Mouse (Mus musculus) brown adipose tissue, adult 24 weeks (tissue): Measurements from ENCODE around the gene Mcur1. TPM values are rescaled to one million over a fixed set of nuclear protein-coding genes. Genes with fewer than 3 reads are reported as not detected.

Source experiments
- H3K27ac ChIP-seq: fragments of 200-500 bp; replicated peaks from 2 replicates; pipeline ENCODE4 v1.5.1; 2012; ENCODE audit warnings: low read depth, mild to moderate bottlenecking, low read length
- H3K4me1 ChIP-seq: fragments of 200-500 bp; 2 replicates; pipeline ENCODE4 v1.6.1; 2012; ENCODE audit warnings: low read length, mixed read lengths; ENCODE audit not compliant: control insufficient read depth, insufficient read depth, insufficient read length
- H3K4me3 ChIP-seq: fragments of 200-500 bp; 2 replicates; pipeline ENCODE4 v1.5.1; 2012; ENCODE audit warnings: low read depth, mild to moderate bottlenecking, low read length, moderate library complexity; ENCODE audit not compliant: insufficient read depth
- polyA plus RNA-seq: library from polyadenylated mRNA; stranded (reverse); fragments of >200 nt; gene quantifications from 2 replicates; pipeline ENCODE4 v1.2.4, GENCODE M21; 2012; ENCODE audit not compliant: missing spikeins, insufficient read depth, insufficient read length

Gene Mcur1
- polyA plus RNA-seq, 1 experiment: 157 TPM

- Histone ChIP-seq H3K27ac (no peak overlapping the region), H3K4me3 (no peak overlapping the region), H3K4me1 (peaks cover 5% of the 10 kb centered on the region)
Observed at GRCm38 (mm10) chr13:43497769-43498168, 62.2 kb downstream of the Mcur1 start.

- Histone ChIP-seq H3K27ac (no peak overlapping the region), H3K4me1 (peaks cover 5% of the 10 kb centered on the region), H3K4me3 (no peak overlapping the region)
Observed at GRCm38 (mm10) chr13:43496660-43497059, 63.3 kb downstream of the Mcur1 start.

- H3K4me1 ChIP-seq: peaks cover 5% of the 10 kb centered on the region
Observed at GRCm38 (mm10) chr13:43495645-43496044, 64.3 kb downstream of the Mcur1 start.

DNA sequence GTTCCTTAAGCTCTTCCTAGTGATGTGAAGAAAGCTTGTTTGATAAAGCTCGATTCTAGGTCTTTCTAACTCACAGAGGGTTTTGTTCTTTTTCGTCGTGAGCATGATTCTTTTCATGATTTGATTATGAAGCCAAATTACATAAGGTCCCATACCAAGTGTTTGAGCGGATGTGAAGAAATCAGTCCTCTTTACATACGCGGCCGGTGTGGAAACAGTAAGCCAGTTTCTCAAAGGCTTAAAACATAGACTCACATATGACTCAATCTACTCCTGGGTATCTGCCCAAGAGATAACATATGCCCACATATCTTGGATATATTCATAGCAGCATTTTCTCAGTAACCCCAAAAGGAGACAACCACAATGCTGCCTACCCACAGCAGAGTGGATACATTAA, 66.3 kb downstream of the Mcur1 start:
- Histone ChIP-seq H3K4me3 (no peak overlapping the region), H3K27ac (no peak overlapping the region), H3K4me1 (peaks cover 4% of the 10 kb centered on the region)

More at GRCm38 (mm10) chr13:43495645-43496044, 64.3 kb downstream of the Mcur1 start:
- Histone ChIP-seq H3K4me3 (no peak overlapping the region), H3K27ac (no peak overlapping the region)

- Histone ChIP-seq H3K4me1 (peaks cover 3% of the 10 kb centered on the region), H3K27ac (no peak overlapping the region)
Observed at GRCm38 (mm10) chr13:43493058-43493481, 66.9 kb downstream of the Mcur1 start.

More at GRCm38 (mm10) chr13:43493058-43493481, 66.9 kb downstream of the Mcur1 start:
- no peak overlapping the region for H3K4me3 ChIP-seq

Other genes starting within 250 kb of the Mcur1 start
- 23.1 and 32.1 TPM in 2 replicates for gene Sirt5, start 194.7 kb downstream of the Mcur1 start, polyA plus RNA-seq
- gene Nol7, start 161.8 kb downstream of the Mcur1 start, polyA plus RNA-seq: 96.3 and 110 TPM in 2 replicates
- 38.5 and 48.5 TPM in 2 replicates for gene Ranbp9, start 78.9 kb downstream of the Mcur1 start, polyA plus RNA-seq
- 2.4 and 3.3 TPM in 2 replicates for gene Rnf182, start 55.5 kb upstream of the Mcur1 start, polyA plus RNA-seq
- 5.6 and 6.7 TPM in 2 replicates for gene Cd83, start 224.6 kb upstream of the Mcur1 start, polyA plus RNA-seq